Mouse (Mus musculus): Measurements from ENCODE around the gene Zfp663. TPM values are rescaled to one million over a fixed set of nuclear protein-coding genes. Genes with fewer than 3 reads are reported as not detected.
A peak's percentile ranks its signal among the peaks of the same experiment; 100 is the strongest.

Gene Zfp663
- polyA plus RNA-seq, 2 experiments: 0.03 to 0.08 TPM

- peak within 1 kb of the TSS; percentile 94 for H3K4me2 ChIP-seq (ENCODE audit: low read depth)
- H3K4me3 ChIP-seq (ENCODE audit: insufficient read depth in 1 of 2, low read depth in 2 of 2, low read length in 2 of 2): peak within 1 kb of the TSS; percentile 63 to 75
- H3K27ac ChIP-seq: no peak within 1 kb of the TSS
- TF ChIP-seq CTCF (IDR thresholded peaks at IDR 0.05; ENCODE audit: low read depth): no peak
- TF ChIP-seq EP300 (IDR thresholded peaks at IDR 0.05; ENCODE audit: low read depth): no peak; the same call in 1 of the 2 replicates
- H3K9ac ChIP-seq (replicated peaks): peak within 1 kb of the TSS; percentile 66
- peaks cover 14 to 29% of the 10 kb centered on the region in 2 experiments for H3K4me1 ChIP-seq (replicated peaks; ENCODE audit: control insufficient read depth in 2 of 2, insufficient read depth in 2 of 2, low read length in 1 of 2)
- DNase-seq (ENCODE audit: low read depth in 3 of 3, low spot score in 3 of 3) (peak; percentile 93 to 95 (median 94)), ATAC-seq (ENCODE audit: insufficient read depth) (peak; percentile 98)
- H3K27me3 ChIP-seq (ENCODE audit: control insufficient read depth, insufficient read depth, low read length): no peaks in the 10 kb centered on the region
- no peaks in the 10 kb centered on the region for H3K9me3 ChIP-seq (ENCODE audit: control insufficient read depth, low read length)
- H3K36me3 ChIP-seq (replicated peaks; ENCODE audit: control insufficient read depth, insufficient read depth, low read depth): no peaks in the 10 kb centered on the region
- WGBS (ENCODE audit: insufficient replicate concordance): 1% methylated on average over 55 of the region's 55 CpGs
These were observed 42.0 kb downstream of the Zfp663 start, which contains the start of gene Elmo2 for GRCm38 (mm10) chr2:165326304-165327190. TSS of gene Elmo2 (minus strand) at chr2:165326479.

- Histone ChIP-seq H3K4me2 (ENCODE audit: low read depth) (peak overlapping the region; percentile 94), H3K36me3 (replicated peaks; ENCODE audit: control insufficient read depth, insufficient read depth, low read depth) (no peaks in the 10 kb centered on the region), H3K27ac (no peak overlapping the region), H3K9me3 (ENCODE audit: control insufficient read depth, low read length) (no peaks in the 10 kb centered on the region), H3K4me3 (ENCODE audit: insufficient read depth in 1 of 2, low read depth in 2 of 2, low read length in 2 of 2) (peak overlapping the region; percentile 59 to 75), H3K4me1 (replicated peaks; ENCODE audit: control insufficient read depth in 2 of 2, insufficient read depth in 2 of 2, low read length in 1 of 2) (peaks cover 14 to 30% of the 10 kb centered on the region in 2 experiments), H3K27me3 (ENCODE audit: control insufficient read depth, insufficient read depth, low read length) (no peaks in the 10 kb centered on the region), H3K9ac (replicated peaks) (peak overlapping the region; percentile 66)
- TF ChIP-seq CTCF (IDR thresholded peaks at IDR 0.05; ENCODE audit: low read depth): no peak
- TF ChIP-seq EP300 (IDR thresholded peaks at IDR 0.05; ENCODE audit: low read depth): no peak
- DNase-seq (ENCODE audit: low read depth in 3 of 3, low spot score in 3 of 3) (no peak), ATAC-seq (ENCODE audit: insufficient read depth) (peak; percentile 47)
- 4% methylated on average over 29 of the region's 30 CpGs for WGBS (ENCODE audit: insufficient replicate concordance)
These were observed 42.8 kb downstream of the Zfp663 start for GRCm38 (mm10) chr2:165325521-165326303.

- H3K4me3 ChIP-seq (ENCODE audit: insufficient read depth in 1 of 2, low read depth in 2 of 2, low read length in 2 of 2): no peak overlapping the region
- no peak overlapping the region for H3K27ac ChIP-seq
- DNase-seq (ENCODE audit: low read depth in 3 of 3, low spot score in 3 of 3) (no peak), ATAC-seq (ENCODE audit: insufficient read depth) (no peak)
- H3K27me3 ChIP-seq (ENCODE audit: control insufficient read depth, insufficient read depth, low read length): no peaks in the 10 kb centered on the region
- no peaks in the 10 kb centered on the region for H3K36me3 ChIP-seq (replicated peaks; ENCODE audit: control insufficient read depth, insufficient read depth, low read depth)
- WGBS (ENCODE audit: insufficient replicate concordance): 81% methylated on average over 5 of the region's 5 CpGs
- no peaks in the 10 kb centered on the region for H3K9me3 ChIP-seq (ENCODE audit: control insufficient read depth, low read length)
- peaks cover 14 to 35% of the 10 kb centered on the region in 2 experiments for H3K4me1 ChIP-seq (replicated peaks; ENCODE audit: control insufficient read depth in 2 of 2, insufficient read depth in 2 of 2, low read length in 1 of 2)
- H3K9ac ChIP-seq (replicated peaks): no peak overlapping the region
- no peak for TF ChIP-seq EP300 (IDR thresholded peaks at IDR 0.05; ENCODE audit: low read depth)
- TF ChIP-seq CTCF (IDR thresholded peaks at IDR 0.05; ENCODE audit: low read depth): no peak
- H3K4me2 ChIP-seq (ENCODE audit: low read depth): no peak overlapping the region
These were observed 44.6 kb downstream of the Zfp663 start for GRCm38 (mm10) chr2:165323928-165324327.

- WGBS (ENCODE audit: insufficient replicate concordance): 64% methylated on average over 5 of the region's 5 CpGs
- Histone ChIP-seq H3K9ac (replicated peaks) (no peak overlapping the region), H3K27ac (no peak overlapping the region), H3K36me3 (replicated peaks; ENCODE audit: control insufficient read depth, insufficient read depth, low read depth) (no peaks in the 10 kb centered on the region), H3K4me3 (ENCODE audit: insufficient read depth in 1 of 2, low read depth in 2 of 2, low read length in 2 of 2) (no peak overlapping the region), H3K4me1 (replicated peaks; ENCODE audit: control insufficient read depth in 2 of 2, insufficient read depth in 2 of 2, low read length in 1 of 2) (peaks cover 14 to 38% of the 10 kb centered on the region in 2 experiments), H3K4me2 (ENCODE audit: low read depth) (no peak overlapping the region), H3K27me3 (ENCODE audit: control insufficient read depth, insufficient read depth, low read length) (no peaks in the 10 kb centered on the region), H3K9me3 (ENCODE audit: control insufficient read depth, low read length) (no peaks in the 10 kb centered on the region)
- DNase-seq (ENCODE audit: low read depth in 3 of 3, low spot score in 3 of 3): no peak
- TF ChIP-seq CTCF (IDR thresholded peaks at IDR 0.05; ENCODE audit: low read depth) (no peak), EP300 (IDR thresholded peaks at IDR 0.05; ENCODE audit: low read depth) (no peak)
- no peak for ATAC-seq (ENCODE audit: insufficient read depth)
These were observed 45.0 kb downstream of the Zfp663 start for GRCm38 (mm10) chr2:165323484-165323883.

Data from liver, embryonic 14.5 days (tissue).